Mouse (Mus musculus): ENCODE data around the gene Pmvk. TPM values are rescaled to one million over a fixed set of nuclear protein-coding genes. Genes with fewer than 3 reads are reported as not detected.

The Pmvk gene
- polyA plus RNA-seq, 1 experiment from 2014 or later, result 52.7 TPM

DNA sequence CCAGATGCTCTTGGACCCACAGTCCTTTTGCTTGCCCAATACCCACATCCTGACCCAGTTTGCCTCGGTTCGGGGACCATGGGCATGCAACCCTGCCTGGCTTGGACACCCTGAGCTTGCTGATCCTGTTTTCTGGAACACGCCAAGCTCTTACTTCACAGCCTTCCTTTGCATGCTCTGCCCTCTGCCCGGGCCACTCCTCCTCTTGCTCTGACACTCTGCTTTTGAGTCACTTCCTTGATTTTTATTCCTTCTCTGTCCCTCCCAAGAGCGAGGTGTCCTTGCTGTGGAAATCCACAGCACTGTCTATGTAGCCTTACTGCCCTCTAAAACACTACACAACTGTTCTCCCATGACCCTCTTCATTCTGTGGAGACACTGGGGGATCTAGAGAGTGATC is 27.9 kb downstream of the Pmvk start:
- 78% methylated on average over 5 of the region's 5 CpGs for WGBS
- DNase-seq (ENCODE audit: low spot score) (no peak), ATAC-seq (replicated peaks; ENCODE audit: low FRiP score, low read depth) (no peak)
- no peaks in the 10 kb centered on the region for H3K9me3 ChIP-seq (replicated peaks; ENCODE audit: low read length)
- no peak overlapping the region for H3K4me3 ChIP-seq (replicated peaks; ENCODE audit: low read depth, low read length)
- no peak for TF ChIP-seq CTCF (IDR thresholded peaks at IDR 0.05; ENCODE audit: low read depth)
- H3K36me3 ChIP-seq (ENCODE audit: insufficient read depth, low read length), result no peaks in the 10 kb centered on the region
- H3K27me3 ChIP-seq (ENCODE audit: insufficient read depth, low read length), result no peaks in the 10 kb centered on the region; the same call in 1 of the 2 replicates
- no peak overlapping the region for H3K9ac ChIP-seq (ENCODE audit: low read depth, low read length)
- no peak overlapping the region for H3K4me2 ChIP-seq (ENCODE audit: low read length)
- no peaks in the 10 kb centered on the region for H3K4me1 ChIP-seq (replicated peaks; ENCODE audit: insufficient read depth, low read length)
- no peak overlapping the region for H3K27ac ChIP-seq

GRCm38 (mm10) chr3:89484766-89485524 is 30.6 kb downstream of the Pmvk start:
- H3K27ac ChIP-seq, result no peak overlapping the region
- H3K9ac ChIP-seq (ENCODE audit: low read depth, low read length), result no peak overlapping the region
- peak; percentile 94 for TF ChIP-seq CTCF (IDR thresholded peaks at IDR 0.05; ENCODE audit: low read depth)
- no peaks in the 10 kb centered on the region for H3K4me1 ChIP-seq (replicated peaks; ENCODE audit: insufficient read depth, low read length)
- H3K4me2 ChIP-seq (ENCODE audit: low read length), result peak overlapping the region; percentile 46
- DNase-seq (ENCODE audit: low spot score) (peak; percentile 89), ATAC-seq (replicated peaks; ENCODE audit: low FRiP score, low read depth) (peak; percentile 73)
- H3K4me3 ChIP-seq (replicated peaks; ENCODE audit: low read depth, low read length), result no peak overlapping the region
- H3K27me3 ChIP-seq (ENCODE audit: insufficient read depth, low read length), result no peaks in the 10 kb centered on the region; the same call in 1 of the 2 replicates
- H3K36me3 ChIP-seq (ENCODE audit: insufficient read depth, low read length), result no peaks in the 10 kb centered on the region
- no peaks in the 10 kb centered on the region for H3K9me3 ChIP-seq (replicated peaks; ENCODE audit: low read length)
- 18% methylated on average over 24 of the region's 24 CpGs for WGBS

GRCm38 (mm10) chr3:89486111-89486510 is 31.8 kb downstream of the Pmvk start:
- 71% methylated on average over 8 of the region's 8 CpGs for WGBS
- DNase-seq (ENCODE audit: low spot score) (no peak), ATAC-seq (replicated peaks; ENCODE audit: low FRiP score, low read depth) (no peak)
- Histone ChIP-seq H3K9ac (ENCODE audit: low read depth, low read length) (no peak overlapping the region), H3K27ac (no peak overlapping the region), H3K4me1 (replicated peaks; ENCODE audit: insufficient read depth, low read length) (no peaks in the 10 kb centered on the region), H3K9me3 (replicated peaks; ENCODE audit: low read length) (no peaks in the 10 kb centered on the region), H3K27me3 (ENCODE audit: insufficient read depth, low read length) (no peaks in the 10 kb centered on the region; the same call in 1 of the 2 replicates), H3K4me3 (replicated peaks; ENCODE audit: low read depth, low read length) (no peak overlapping the region), H3K4me2 (ENCODE audit: low read length) (no peak overlapping the region), H3K36me3 (ENCODE audit: insufficient read depth, low read length) (no peaks in the 10 kb centered on the region)
- no peak for TF ChIP-seq CTCF (IDR thresholded peaks at IDR 0.05; ENCODE audit: low read depth)

DNA sequence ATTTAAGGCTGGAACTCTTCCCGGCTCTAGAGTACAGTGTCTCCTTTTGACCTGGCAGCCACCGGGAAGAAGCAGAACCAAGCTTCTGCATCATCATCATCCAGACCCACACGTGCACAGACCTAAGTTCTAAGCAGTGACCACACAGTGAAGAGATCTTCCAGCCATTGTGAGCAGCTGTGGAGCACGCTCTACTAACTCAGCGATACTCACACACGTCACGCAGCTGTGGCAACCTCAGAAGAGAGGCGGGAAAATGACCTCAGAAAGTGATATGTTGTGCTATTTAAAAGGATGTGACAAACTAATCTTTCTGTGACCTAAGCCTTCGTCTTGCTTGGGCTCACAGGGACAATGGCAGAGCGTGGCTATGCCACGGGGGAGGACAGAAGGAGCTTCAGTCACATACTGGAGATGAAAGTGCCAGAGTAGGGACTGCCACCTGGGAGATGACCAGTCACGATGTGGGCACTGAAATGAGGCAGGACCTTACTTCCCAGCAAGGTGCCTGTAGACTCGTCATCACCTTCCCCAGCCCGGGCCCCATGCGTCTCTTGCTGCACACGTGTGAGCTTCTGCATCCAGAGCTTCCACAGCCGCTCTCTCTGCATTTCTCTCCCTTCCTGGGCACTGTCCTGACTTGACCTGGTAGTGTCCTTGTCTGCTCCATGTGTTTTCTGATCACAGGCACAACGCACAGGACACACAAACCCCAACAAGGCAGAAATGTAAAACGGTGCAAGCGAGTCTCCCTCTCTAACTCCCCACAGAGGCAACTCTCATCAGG is 32.8 kb downstream of the Pmvk start:
- Histone ChIP-seq H3K27me3 (ENCODE audit: insufficient read depth, low read length) (no peaks in the 10 kb centered on the region; the same call in 1 of the 2 replicates), H3K4me1 (replicated peaks; ENCODE audit: insufficient read depth, low read length) (no peaks in the 10 kb centered on the region), H3K4me2 (ENCODE audit: low read length) (no peak overlapping the region), H3K4me3 (replicated peaks; ENCODE audit: low read depth, low read length) (no peak overlapping the region), H3K36me3 (ENCODE audit: insufficient read depth, low read length) (no peaks in the 10 kb centered on the region), H3K27ac (no peak overlapping the region), H3K9me3 (replicated peaks; ENCODE audit: low read length) (no peaks in the 10 kb centered on the region), H3K9ac (ENCODE audit: low read depth, low read length) (no peak overlapping the region)
- 54% methylated on average over 20 of the region's 20 CpGs for WGBS
- no peak for TF ChIP-seq CTCF (IDR thresholded peaks at IDR 0.05; ENCODE audit: low read depth)
- ATAC-seq (replicated peaks; ENCODE audit: low FRiP score, low read depth) (no peak), DNase-seq (ENCODE audit: low spot score) (no peak)

DNA sequence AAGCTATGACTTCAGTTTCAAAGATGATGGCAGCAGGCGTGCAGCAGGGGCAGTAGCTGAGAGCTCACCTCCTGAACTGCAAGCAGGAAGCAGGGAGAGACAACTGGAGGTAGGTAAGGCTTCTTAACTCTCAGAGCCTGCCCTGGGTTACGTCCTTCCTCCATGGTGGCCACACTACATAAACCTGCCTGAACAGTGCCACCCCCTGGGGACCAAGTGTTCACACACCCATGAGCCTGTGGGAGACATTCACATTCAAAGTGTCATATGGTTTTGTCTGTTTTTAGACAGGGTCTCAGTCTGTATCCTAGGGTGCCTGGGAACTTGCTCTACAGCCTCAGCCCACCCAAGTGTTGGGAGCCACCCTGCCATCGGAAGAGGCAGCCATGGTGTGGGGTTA is 36.4 kb downstream of the Pmvk start:
- H3K4me3 ChIP-seq (replicated peaks; ENCODE audit: low read depth, low read length), result no peak overlapping the region
- TF ChIP-seq CTCF (IDR thresholded peaks at IDR 0.05; ENCODE audit: low read depth), result peak; percentile 38; the same call in 1 of the 2 replicates
- H3K9me3 ChIP-seq (replicated peaks; ENCODE audit: low read length), result no peaks in the 10 kb centered on the region
- no peaks in the 10 kb centered on the region for H3K36me3 ChIP-seq (ENCODE audit: insufficient read depth, low read length)
- no peak overlapping the region for H3K4me2 ChIP-seq (ENCODE audit: low read length)
- ATAC-seq (replicated peaks; ENCODE audit: low FRiP score, low read depth), result no peak
- no peaks in the 10 kb centered on the region; the same call in 1 of the 2 replicates for H3K27me3 ChIP-seq (ENCODE audit: insufficient read depth, low read length)
- 0 out of 2 replicates have a peak, but pooled peaks cover 5% of the 10 kb centered on the region for H3K4me1 ChIP-seq (replicated peaks; ENCODE audit: insufficient read depth, low read length)
- DNase-seq (ENCODE audit: low spot score), result no peak
- H3K27ac ChIP-seq, result no peak overlapping the region
- 89% methylated on average over 3 of the region's 3 CpGs for WGBS
- no peak overlapping the region for H3K9ac ChIP-seq (ENCODE audit: low read depth, low read length)

DNA sequence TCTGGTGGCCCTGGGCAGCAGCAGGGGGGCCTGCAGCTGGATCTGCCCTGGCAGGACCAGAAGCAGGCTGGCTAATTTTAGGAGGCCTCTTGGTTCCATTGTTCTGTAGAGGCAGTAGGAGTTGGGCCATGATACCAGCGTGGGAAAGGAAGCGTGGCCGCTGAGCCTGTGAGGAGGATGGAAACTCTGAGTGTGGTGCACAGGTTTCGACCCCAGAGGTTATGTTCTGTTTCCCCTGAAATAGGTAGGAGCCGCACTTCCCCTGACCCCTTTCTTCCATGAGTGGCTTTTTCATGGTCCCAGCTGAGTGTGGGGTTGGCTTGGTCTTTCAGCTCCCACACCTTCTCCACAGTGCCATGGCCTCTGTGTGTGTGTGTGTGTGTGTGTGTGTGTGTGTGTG is 37.2 kb downstream of the Pmvk start:
- WGBS, result 69% methylated on average over 5 of the region's 5 CpGs
- no peak for TF ChIP-seq CTCF (IDR thresholded peaks at IDR 0.05; ENCODE audit: low read depth)
- no peak for ATAC-seq (replicated peaks; ENCODE audit: low FRiP score, low read depth)
- no peak for DNase-seq (ENCODE audit: low spot score)
- Histone ChIP-seq H3K27ac (0 out of 2 replicates have a peak overlapping the region, but pooled peaks have one; percentile 34), H3K9me3 (replicated peaks; ENCODE audit: low read length) (no peaks in the 10 kb centered on the region), H3K27me3 (ENCODE audit: insufficient read depth, low read length) (no peaks in the 10 kb centered on the region; the same call in 1 of the 2 replicates), H3K4me3 (replicated peaks; ENCODE audit: low read depth, low read length) (no peak overlapping the region), H3K9ac (ENCODE audit: low read depth, low read length) (no peak overlapping the region), H3K36me3 (ENCODE audit: insufficient read depth, low read length) (no peaks in the 10 kb centered on the region), H3K4me1 (replicated peaks; ENCODE audit: insufficient read depth, low read length) (0 out of 2 replicates have a peak, but pooled peaks cover 5% of the 10 kb centered on the region), H3K4me2 (ENCODE audit: low read length) (no peak overlapping the region)

Measured in kidney, postnatal 0 days (tissue).